In genomic region chr12:108393637-108394036, GRCm38 (mm10) we compare ENCODE assay signal across 7 mouse cellular contexts. TPM values are rescaled to one million over a fixed set of nuclear protein-coding genes. Genes with fewer than 3 reads are reported as not detected.
DNase-seq lines count a peak whose midpoint lies in the region; ATAC-seq and TF ChIP-seq lines count a peak whose summit lies in the region.

No protein-coding gene starts in this region.

- in situ Hi-C loops in Patski (cut with MboI; ENCODE audit: low pct_unique_long_range_greater_than_20kb): no loop called here

- H3K36me3 ChIP-seq in kidney, adult 2 months (ENCODE audit: control insufficient read depth, insufficient read depth, low read length): no peaks in the 10 kb centered on the region

- peak; percentile 72 for ATAC-seq in Patski
- no peak for ATAC-seq in monocyte, adult 5-6 weeks (replicated peaks; ENCODE audit: insufficient number of reproducible peaks, low FRiP score, low TSS enrichment, poor library complexity, severe bottlenecking)

- peaks cover 4% of the 10 kb centered on the region; the same call in 1 of the 2 replicates for H3K4me1 ChIP-seq in kidney, adult 2 months (ENCODE audit: control insufficient read depth, insufficient read depth, low read length)

- CTCF ChIA-PET in Patski (lab: Charles Lee): interaction anchor here (0.6 kb wide), 1 partner anchor 37 kb away, joined by 3 read pairs; no protein-coding TSS in a partner anchor

- POLR2A ChIA-PET in Patski (lab: Charles Lee): no interaction called here

- 64% methylated on average over 4 of the region's 4 CpGs for WGBS in kidney, adult 2 months

- DNase-seq in 3T3-L1 (ENCODE audit: low read depth, low spot score) (peak; percentile 98), Patski (ENCODE audit: low read depth, low spot score) (peak; percentile 73)
- peak; percentile 89 for DNase-seq in gastrocnemius, postnatal 25 days
- DNase-seq in kidney, adult 2 months: peak; percentile 93
- DNase-seq in lung, postnatal 36 days: peak; percentile 90
- DNase-seq in retina, embryonic 14.5 days (ENCODE audit: low spot score): no peak

- TF ChIP-seq CTCF in Patski (IDR thresholded peaks at IDR 0.05): no peak
- no peak for TF ChIP-seq CTCF in kidney, adult 2 months (conservative IDR thresholded peaks at IDR 0.05; ENCODE audit: insufficient read depth, insufficient read length, low read depth, low read length)

- peak overlapping the region; percentile 3; the same call in 1 of the 2 replicates for H3K27ac ChIP-seq in kidney, adult 2 months (ENCODE audit: insufficient read depth, low read depth, low read length)

- no peak for TF ChIP-seq POLR2A in kidney, adult 2 months (IDR thresholded peaks at IDR 0.05; ENCODE audit: low read depth, low read length)

- H3K4me3 ChIP-seq in kidney, adult 2 months (ENCODE audit: insufficient read depth, low read depth, low read length): no peak overlapping the region

- no peaks in the 10 kb centered on the region for H3K27me3 ChIP-seq in Patski
- H3K27me3 ChIP-seq in kidney, adult 2 months (replicated peaks; ENCODE audit: control insufficient read depth, insufficient read depth, low read length): no peaks in the 10 kb centered on the region

RNA-seq across cellular contexts. Expression of gene Eml1, which starts 22.9 kb away (rescaled TPM):
- polyA plus RNA-seq in Patski (2021): 56.9 TPM
- 100 to 1,000 TPM in 1 of 2 experiments, 10 to 100 TPM in 1; 84.7 to 109 TPM for total RNA-seq in gastrocnemius, postnatal 25 days (2021)
- polyA plus RNA-seq in kidney, adult 2 months (2012; rRNA removed): 14.2 TPM in 2 replicates
- not detected in 3 replicates for total RNA-seq in monocyte, adult 5-6 weeks (2017)

RNA-seq across cellular contexts. Expression of gene Cyp46a1, which starts 59.5 kb away (rescaled TPM):
- polyA plus RNA-seq in Patski (2021): 16.6 TPM
- under 1 TPM; 0.13 TPM for total RNA-seq in gastrocnemius, postnatal 25 days (2021)
- polyA plus RNA-seq in kidney, adult 2 months (2012; rRNA removed): 4.1 and 5.1 TPM in 2 replicates
- not detected in 3 replicates for total RNA-seq in monocyte, adult 5-6 weeks (2017)

Comparison
In these comparisons a context has a peak if more than half of its experiments do, and no peak if none do; other contexts are left out.
1. RNA of gene Eml1, which starts 22.9 kb away (total RNA-seq): 84.7 to 109 TPM in gastrocnemius, postnatal 25 days; not detected in monocyte, adult 5-6 weeks; every median in the first group is over 10 times any median in the second.